In genomic region chr4:119233256-119233901, GRCm38 (mm10) we compare ENCODE assay signal across 8 mouse cellular contexts. TPM values are rescaled to one million over a fixed set of nuclear protein-coding genes. Genes with fewer than 3 reads are reported as not detected.
A peak's percentile ranks its signal among the peaks of the same experiment; 100 is the strongest.
DNase-seq lines count a peak whose midpoint lies in the region; ATAC-seq and TF ChIP-seq lines count a peak whose summit lies in the region.

No protein-coding gene starts in this region.

- H3K4me3 ChIP-seq in spleen, adult 2 months (ENCODE audit: extremely low read depth, insufficient read depth, insufficient read length): peak overlapping the region; percentile 80
- peak overlapping the region; percentile 91 for H3K4me3 ChIP-seq in intestine, embryonic 14.5 days (ENCODE audit: low read depth, low read length)
- H3K4me3 ChIP-seq in limb, embryonic 10.5 days: peak overlapping the region; percentile 91
- H3K4me3 ChIP-seq in stomach, embryonic 14.5 days (ENCODE audit: low read depth, low read length): peak overlapping the region; percentile 71

- intact Hi-C loops in gastrocnemius, postnatal 14 days (cut with DNase I; ENCODE audit: low total_unique reads): no loop called here

- DNase-seq in spleen, adult 2 months (ENCODE audit: low read depth in 1 of 2, low spot score in 2 of 2): no peak
- no peak for DNase-seq in spleen, postnatal 10 days (ENCODE audit: low spot score in 2 of 2)
- peak; percentile 87 for DNase-seq in embryo, embryonic 10 days (ENCODE audit: low spot score)
- peak; percentile 49 for DNase-seq in gastrocnemius, postnatal 14 days
- peak; percentile 78 for DNase-seq in intestine, embryonic 14.5 days (ENCODE audit: low spot score)
- DNase-seq in limb, embryonic 10.5 days (ENCODE audit: low spot score): peak; percentile 66
- DNase-seq in mesoderm, embryonic 11.5 days (ENCODE audit: low read depth, low spot score): peak; percentile 91

- H3K27me3 ChIP-seq in spleen, adult 2 months (ENCODE audit: control insufficient read depth, insufficient read depth, low read length): no peaks in the 10 kb centered on the region
- H3K27me3 ChIP-seq in intestine, embryonic 14.5 days (replicated peaks; ENCODE audit: control insufficient read depth, insufficient read depth, low read length): no peaks in the 10 kb centered on the region
- no peaks in the 10 kb centered on the region for H3K27me3 ChIP-seq in limb, embryonic 10.5 days (ENCODE audit: low read depth, poor library complexity, severe bottlenecking)
- H3K27me3 ChIP-seq in stomach, embryonic 14.5 days (ENCODE audit: control insufficient read depth, insufficient read depth, low read length): no peaks in the 10 kb centered on the region

- H3K27ac ChIP-seq in spleen, adult 2 months (ENCODE audit: insufficient read depth, low read length): no peak overlapping the region
- peak overlapping the region; percentile 55 for H3K27ac ChIP-seq in intestine, embryonic 14.5 days (ENCODE audit: low read depth)
- H3K27ac ChIP-seq in limb, embryonic 10.5 days: peak overlapping the region; percentile 87
- peak overlapping the region; percentile 48 for H3K27ac ChIP-seq in stomach, embryonic 14.5 days (ENCODE audit: low read length)

- TF ChIP-seq POLR2A in spleen, adult 2 months (IDR thresholded peaks at IDR 0.05; ENCODE audit: low read depth, low read length): no peak

- no peaks in the 10 kb centered on the region for H3K36me3 ChIP-seq in spleen, adult 2 months (ENCODE audit: control insufficient read depth, insufficient read depth, low read length)
- H3K36me3 ChIP-seq in intestine, embryonic 14.5 days (ENCODE audit: control insufficient read depth, insufficient read depth, low read length): peaks cover 23% of the 10 kb centered on the region
- H3K36me3 ChIP-seq in limb, embryonic 10.5 days: peaks cover 22% of the 10 kb centered on the region
- H3K36me3 ChIP-seq in stomach, embryonic 14.5 days (ENCODE audit: control insufficient read depth, insufficient read depth, low read length): peaks cover 7% of the 10 kb centered on the region

- H3K9me3 ChIP-seq in intestine, embryonic 14.5 days (ENCODE audit: control insufficient read depth, low read length): no peaks in the 10 kb centered on the region
- no peaks in the 10 kb centered on the region for H3K9me3 ChIP-seq in limb, embryonic 10.5 days (replicated peaks)
- H3K9me3 ChIP-seq in stomach, embryonic 14.5 days (ENCODE audit: control insufficient read depth, low read depth, low read length): no peaks in the 10 kb centered on the region

- 3% methylated on average over 36 of the region's 36 CpGs for WGBS in spleen, adult 2 months
- under 1% methylated on average over 36 of the region's 36 CpGs for WGBS in intestine, embryonic 14.5 days
- WGBS in limb, embryonic 10.5 days: under 1% methylated on average over 36 of the region's 36 CpGs
- WGBS in stomach, embryonic 14.5 days: 0% methylated on average over 34 of the region's 36 CpGs

- H3K9ac ChIP-seq in intestine, embryonic 14.5 days (ENCODE audit: low read length): peak overlapping the region; percentile 63
- H3K9ac ChIP-seq in stomach, embryonic 14.5 days (replicated peaks; ENCODE audit: low read depth, low read length): peak overlapping the region; percentile 72

- peak; percentile 54 for ATAC-seq in intestine, embryonic 14.5 days (replicated peaks; ENCODE audit: low FRiP score, low TSS enrichment, low read depth)
- ATAC-seq in stomach, embryonic 14.5 days (ENCODE audit: insufficient number of reproducible peaks, insufficient read depth, low FRiP score, low read depth): no peak

- peaks cover 2% of the 10 kb centered on the region for H3K4me1 ChIP-seq in spleen, adult 2 months (ENCODE audit: control insufficient read depth, insufficient read depth, insufficient read length)
- peaks cover 16% of the 10 kb centered on the region for H3K4me1 ChIP-seq in intestine, embryonic 14.5 days (replicated peaks; ENCODE audit: control insufficient read depth, insufficient read depth, low read length)
- peaks cover 27% of the 10 kb centered on the region for H3K4me1 ChIP-seq in limb, embryonic 10.5 days
- peaks cover 6% of the 10 kb centered on the region; the same call in 1 of the 2 replicates for H3K4me1 ChIP-seq in stomach, embryonic 14.5 days (ENCODE audit: control insufficient read depth, insufficient read depth, low read length)

- TF ChIP-seq CTCF in spleen, adult 2 months (IDR thresholded peaks at IDR 0.05; ENCODE audit: extremely low read depth, insufficient read depth, insufficient read length, insufficient replicate concordance): no peak

- H3K4me2 ChIP-seq in intestine, embryonic 14.5 days (ENCODE audit: low read length): peak overlapping the region; percentile 70
- H3K4me2 ChIP-seq in stomach, embryonic 14.5 days (replicated peaks; ENCODE audit: low read depth, low read length): peak overlapping the region; percentile 67

RNA-seq across cellular contexts. Expression of gene P3h1, which starts 0.7 kb away (rescaled TPM):
- polyA plus RNA-seq in spleen, adult 2 months (2012; rRNA removed): 5.9 and 8.1 TPM in 2 replicates
- total RNA-seq in gastrocnemius, postnatal 14 days (2021): 10 to 100 TPM; 17.4 to 18.2 TPM
- 35.7 and 38.2 TPM in 2 replicates for polyA plus RNA-seq in intestine, embryonic 14.5 days (2014; fragmentation: Nextera tagmentation; extraction: Ambion mirVana)
- 12.7 and 16.0 TPM in 2 replicates for polyA plus RNA-seq in limb, embryonic 10.5 days (2016; fragmentation: Nextera tagmentation; extraction: Ambion mirVana)
- polyA plus RNA-seq in stomach, embryonic 14.5 days (2014; fragmentation: Nextera tagmentation; extraction: Ambion mirVana): 45.0 and 46.3 TPM in 2 replicates

RNA-seq across cellular contexts. Expression of gene AU022252, which starts 0.9 kb away (rescaled TPM):
- 2.3 and 2.7 TPM in 2 replicates for polyA plus RNA-seq in spleen, adult 2 months (2012; rRNA removed)
- 10 to 100 TPM; 17.8 to 20.7 TPM for total RNA-seq in gastrocnemius, postnatal 14 days (2021)
- 27.0 and 28.4 TPM in 2 replicates for polyA plus RNA-seq in intestine, embryonic 14.5 days (2014; fragmentation: Nextera tagmentation; extraction: Ambion mirVana)
- polyA plus RNA-seq in limb, embryonic 10.5 days (2016; fragmentation: Nextera tagmentation; extraction: Ambion mirVana): 38.1 and 43.3 TPM in 2 replicates
- polyA plus RNA-seq in stomach, embryonic 14.5 days (2014; fragmentation: Nextera tagmentation; extraction: Ambion mirVana): 24.0 and 29.7 TPM in 2 replicates

RNA-seq across cellular contexts. Expression of gene Tmem269, which starts 15.4 kb away (rescaled TPM):
- 0.06 and 0.07 TPM in 2 replicates for polyA plus RNA-seq in spleen, adult 2 months (2012; rRNA removed)
- not detected for total RNA-seq in gastrocnemius, postnatal 14 days (2021)
- polyA plus RNA-seq in intestine, embryonic 14.5 days (2014; fragmentation: Nextera tagmentation; extraction: Ambion mirVana): not detected in 2 replicates
- not detected in 2 replicates for polyA plus RNA-seq in limb, embryonic 10.5 days (2016; fragmentation: Nextera tagmentation; extraction: Ambion mirVana)
- not detected in 2 replicates for polyA plus RNA-seq in stomach, embryonic 14.5 days (2014; fragmentation: Nextera tagmentation; extraction: Ambion mirVana)

RNA-seq across cellular contexts. Expression of gene Cldn19, which starts 21.8 kb away (rescaled TPM):
- polyA plus RNA-seq in spleen, adult 2 months (2012; rRNA removed): not detected in 2 replicates
- total RNA-seq in gastrocnemius, postnatal 14 days (2021): 10 to 100 TPM in 1 of 2 experiments, 1 to 10 TPM in 1; 6.2 to 16.8 TPM
- not detected in 2 replicates for polyA plus RNA-seq in intestine, embryonic 14.5 days (2014; fragmentation: Nextera tagmentation; extraction: Ambion mirVana)
- not detected in 2 replicates for polyA plus RNA-seq in limb, embryonic 10.5 days (2016; fragmentation: Nextera tagmentation; extraction: Ambion mirVana)
- polyA plus RNA-seq in stomach, embryonic 14.5 days (2014; fragmentation: Nextera tagmentation; extraction: Ambion mirVana): not detected in 2 replicates

RNA-seq across cellular contexts. Expression of gene Svbp, which starts 38.3 kb away (rescaled TPM):
- 23.0 and 24.8 TPM in 2 replicates for polyA plus RNA-seq in spleen, adult 2 months (2012; rRNA removed)
- 10 to 100 TPM; 24.7 to 26.0 TPM for total RNA-seq in gastrocnemius, postnatal 14 days (2021)
- polyA plus RNA-seq in intestine, embryonic 14.5 days (2014; fragmentation: Nextera tagmentation; extraction: Ambion mirVana): 143 and 144 TPM in 2 replicates
- 115 and 133 TPM in 2 replicates for polyA plus RNA-seq in limb, embryonic 10.5 days (2016; fragmentation: Nextera tagmentation; extraction: Ambion mirVana)
- polyA plus RNA-seq in stomach, embryonic 14.5 days (2014; fragmentation: Nextera tagmentation; extraction: Ambion mirVana): 150 and 155 TPM in 2 replicates

Comparison
In these comparisons a context has a peak if more than half of its experiments do, and no peak if none do; other contexts are left out.
1. DNase-seq: peak in embryo, embryonic 10 days (single experiment), gastrocnemius, postnatal 14 days (single experiment), intestine, embryonic 14.5 days (single experiment), limb, embryonic 10.5 days (single experiment) and mesoderm, embryonic 11.5 days (single experiment); none in spleen, adult 2 months (0 of 2) and spleen, postnatal 10 days (0 of 2).
2. Peak in every context shown above with its lines, with median percentiles within 50 percentile points of each other: H3K4me3 ChIP-seq.